Mouse (Mus musculus): ENCODE measurements at regions not wholly inside any gene's neighbourhood (a gene's known extent, or its start where the extent isn't known, plus 50 kb on each side); places are given as distances from the start of the nearest gene placed in this dataset.

DNA sequence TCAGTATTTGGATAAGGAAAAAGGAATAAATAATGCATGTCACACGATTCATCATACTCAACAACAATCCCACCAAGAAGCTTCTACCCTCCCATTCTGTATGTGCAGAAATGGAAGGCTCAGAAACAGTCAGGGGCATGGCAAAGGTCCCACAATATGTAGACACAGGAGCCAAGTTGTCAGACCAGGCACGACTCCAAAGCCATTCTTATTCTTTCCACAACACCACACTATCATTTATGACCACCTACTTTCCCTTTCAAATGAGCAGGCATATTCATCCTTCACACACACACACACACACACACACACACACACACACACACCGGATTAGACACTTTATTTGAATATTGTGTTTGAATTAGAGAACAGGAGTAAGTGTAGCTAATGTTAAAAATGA is 232.0 kb downstream of the Rab28 start:
- no peak for DNase-seq (ENCODE audit: low spot score in 2 of 2)

DNA sequence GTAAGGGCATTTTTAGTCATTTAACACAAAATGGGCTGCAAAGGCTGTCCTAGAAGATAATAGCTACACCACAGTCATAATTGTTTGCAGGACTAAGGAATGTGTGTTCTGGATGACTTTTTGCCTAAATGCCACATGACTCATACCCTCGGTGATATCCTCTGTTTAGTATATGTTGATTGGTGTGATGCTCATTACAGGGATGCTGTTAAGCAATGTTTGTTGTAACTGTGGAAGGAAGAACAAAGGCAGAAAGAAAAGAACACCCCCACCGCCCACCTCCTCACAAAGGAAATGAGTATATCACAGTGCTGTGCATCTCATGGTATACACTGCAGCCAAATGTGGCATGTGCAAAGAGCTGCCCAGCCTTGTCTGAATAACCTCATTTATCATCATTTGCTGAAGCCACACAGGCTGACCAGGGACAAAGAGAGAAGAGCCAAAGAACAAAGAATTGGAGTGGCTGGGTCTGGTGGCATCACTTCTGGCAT is 262.4 kb downstream of the Rab28 start:
- no peak for DNase-seq (ENCODE audit: low spot score in 2 of 2)

DNA sequence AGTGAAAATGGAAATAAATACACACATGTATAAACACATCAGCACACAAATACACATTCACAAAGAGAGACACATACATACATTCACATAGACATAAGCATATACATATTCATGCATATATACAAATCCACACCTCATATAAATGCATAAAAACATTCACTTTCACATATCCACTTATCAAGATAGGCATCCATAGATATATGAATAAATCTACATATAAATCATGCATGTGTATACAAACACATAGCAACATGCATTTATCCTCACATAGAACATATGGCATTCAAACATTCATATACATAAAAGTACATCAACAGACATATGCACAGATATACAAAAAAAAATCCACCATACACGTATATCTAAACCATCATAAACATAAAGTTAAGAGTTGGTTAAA is 266.9 kb downstream of the Rab28 start:
- no peak for DNase-seq (ENCODE audit: low spot score in 2 of 2)

DNA sequence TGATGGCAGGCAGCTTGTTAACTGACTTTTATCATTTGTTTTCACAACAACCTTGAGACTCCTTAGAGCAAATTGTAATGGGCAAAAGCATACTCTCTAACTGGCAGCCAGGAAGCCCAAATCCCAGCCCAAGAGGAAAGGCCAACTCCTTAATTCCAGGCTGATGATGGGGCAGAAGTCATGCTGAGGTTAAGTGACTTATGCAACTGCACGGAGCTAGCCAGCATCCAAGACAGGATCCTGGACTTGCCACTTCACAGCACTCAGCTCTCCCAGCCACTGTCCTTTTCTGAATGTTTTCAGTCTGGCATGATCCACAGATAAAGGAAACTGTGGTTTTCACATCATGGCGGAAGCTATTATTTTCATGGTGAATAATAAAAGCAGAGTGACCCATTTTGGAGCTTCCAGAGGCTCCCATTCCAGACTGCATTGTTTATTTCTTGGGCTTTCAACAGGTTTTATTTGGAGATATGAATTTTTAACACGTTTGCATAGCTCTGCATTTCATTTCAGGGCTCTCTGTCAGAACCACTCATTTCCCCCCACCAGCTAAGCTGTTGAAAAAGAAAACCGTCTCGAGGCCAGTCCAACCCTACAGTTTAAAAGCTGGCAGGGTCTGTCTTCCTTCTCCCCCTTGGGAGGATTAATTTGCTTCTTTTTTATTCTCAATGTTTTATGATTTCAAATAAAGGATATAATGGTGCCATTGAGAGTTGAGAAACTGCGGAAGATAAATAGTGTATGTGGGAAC is 288.7 kb downstream of the Rab28 start:
- no peak for DNase-seq (ENCODE audit: low spot score in 2 of 2)

DNA sequence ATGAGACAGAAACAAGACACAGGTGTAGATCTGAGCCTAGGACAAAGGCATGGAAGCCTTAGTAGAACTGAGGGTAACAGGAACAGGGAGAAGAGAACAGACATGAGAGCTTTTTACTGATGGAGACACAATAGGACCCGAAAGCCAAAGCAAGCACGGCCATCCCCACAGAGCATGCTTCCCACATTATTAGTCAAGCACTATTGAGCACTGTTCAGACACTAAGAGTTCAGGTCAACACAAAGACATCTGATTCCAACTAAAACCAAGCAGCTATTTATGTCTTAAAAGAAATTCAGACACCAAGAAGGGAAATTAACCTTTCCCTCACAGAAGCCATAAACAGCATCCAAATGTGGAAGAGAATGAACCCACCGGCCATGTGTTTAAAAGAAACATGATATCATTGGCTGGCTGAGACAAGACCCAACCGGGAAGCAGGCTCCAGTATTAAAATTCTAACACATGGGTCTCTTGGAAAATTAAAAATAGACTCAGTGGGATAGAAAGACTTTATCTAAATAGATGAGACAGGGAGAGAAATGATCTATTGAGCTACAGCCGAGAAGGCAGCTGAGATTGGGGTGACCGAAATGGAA is 298.8 kb downstream of the Rab28 start:
- DNase-seq (ENCODE audit: low spot score in 2 of 2): no peak

DNA sequence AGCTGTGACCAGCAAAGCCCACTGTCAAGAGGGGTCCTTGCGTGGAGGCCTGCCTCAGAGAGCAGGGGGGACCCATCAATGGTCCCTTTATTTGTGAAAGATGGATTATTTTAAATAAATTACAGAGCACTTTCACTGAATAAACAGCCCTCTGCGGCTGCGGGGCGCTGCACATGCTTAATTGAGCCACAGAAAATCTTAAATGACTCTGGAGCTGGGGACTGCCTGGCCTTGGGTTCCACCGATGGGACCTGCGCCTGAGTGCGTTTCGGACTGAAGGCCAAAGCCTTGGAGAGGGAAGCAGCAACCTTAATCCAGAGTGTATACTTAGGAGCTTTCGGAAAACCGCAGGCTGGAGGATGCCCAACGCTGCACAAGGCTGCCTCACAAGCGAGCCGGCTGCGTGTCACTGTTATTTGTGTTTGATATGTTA is 315.1 kb downstream of the Rab28 start:
- DNase-seq (ENCODE audit: low spot score in 2 of 2): peak; percentile 34 to 47

DNA sequence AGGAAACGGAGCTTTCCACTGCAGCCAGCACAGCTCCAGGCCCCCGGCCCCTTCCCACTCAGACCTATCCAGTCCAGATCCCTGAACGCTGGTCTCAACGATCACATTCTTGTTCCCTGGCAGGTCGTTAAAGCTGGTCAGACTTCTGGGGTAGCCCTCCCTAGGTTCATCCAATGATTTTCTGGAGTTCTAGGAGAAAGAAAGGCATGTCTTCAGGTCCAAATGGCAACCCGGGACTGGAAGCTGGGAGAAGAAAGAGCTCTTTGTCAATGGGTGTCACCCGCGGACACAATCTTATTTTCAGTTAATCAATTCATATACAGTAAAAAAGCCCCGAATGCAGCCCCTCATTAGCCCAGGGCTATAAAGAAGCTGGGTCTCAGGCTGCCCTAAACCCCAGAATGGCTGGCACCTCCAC is 315.8 kb downstream of the Rab28 start:
- DNase-seq (ENCODE audit: low spot score in 2 of 2): no peak

DNA sequence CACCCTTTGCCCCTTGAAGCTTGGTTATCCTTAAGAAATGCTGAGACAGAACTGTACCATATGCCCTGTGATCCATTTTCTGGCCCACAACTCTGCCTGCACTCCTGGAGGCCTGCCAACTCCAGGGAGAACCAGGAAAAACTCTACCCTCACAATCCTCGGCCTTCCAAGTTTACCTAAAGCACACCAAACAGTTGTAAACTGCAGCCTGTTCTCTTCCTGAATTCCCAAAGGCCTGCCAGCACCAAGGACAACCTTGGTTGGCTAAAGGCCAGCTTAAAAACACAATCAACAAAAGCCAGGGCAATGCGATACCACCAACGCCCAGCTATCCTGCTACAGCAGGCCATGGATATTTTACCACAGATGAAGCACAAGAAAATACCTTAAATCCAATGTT is 334.5 kb downstream of the Rab28 start:
- no peak for DNase-seq (ENCODE audit: low spot score in 2 of 2)

DNA sequence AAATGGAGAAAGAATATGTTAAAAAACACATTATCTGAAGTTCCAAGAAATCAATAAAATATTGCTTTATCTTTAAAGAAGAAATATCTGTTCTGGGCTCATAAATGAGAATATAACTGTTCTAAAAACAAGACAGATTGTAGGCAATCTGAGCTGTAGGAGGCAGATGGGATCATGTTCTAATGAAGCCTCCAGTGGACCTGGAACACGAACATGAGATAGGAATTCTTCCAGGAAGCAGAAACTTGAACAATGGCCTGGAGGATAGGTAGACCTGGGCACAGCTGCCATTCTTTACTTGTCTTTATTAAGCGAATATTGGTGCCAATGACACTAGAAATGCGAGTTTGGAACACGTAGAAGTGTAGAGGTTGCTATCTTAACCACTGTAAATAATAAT is 336.5 kb downstream of the Rab28 start:
- no peak for DNase-seq (ENCODE audit: low spot score in 2 of 2)

DNA sequence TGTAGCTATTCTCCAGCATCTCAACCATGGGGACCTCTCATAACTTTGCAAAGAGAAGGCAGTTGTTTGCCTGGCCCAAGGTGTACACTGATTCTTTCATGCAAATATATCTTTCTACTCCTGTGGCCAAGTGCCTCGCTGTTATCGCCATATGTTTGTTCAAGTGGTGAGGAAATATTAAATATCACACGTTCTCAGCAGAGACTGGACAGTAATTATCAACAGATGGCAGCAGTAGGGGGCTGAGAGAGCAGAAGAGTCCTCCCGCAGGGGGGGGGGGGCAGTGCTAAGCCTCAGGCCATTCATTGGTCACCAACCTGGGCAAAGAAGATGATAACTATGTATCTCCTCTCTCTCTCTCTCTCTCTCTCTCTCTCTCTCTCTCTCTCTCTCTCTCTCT is 337.6 kb downstream of the Rab28 start:
- no peak for DNase-seq (ENCODE audit: low spot score in 2 of 2)

DNA sequence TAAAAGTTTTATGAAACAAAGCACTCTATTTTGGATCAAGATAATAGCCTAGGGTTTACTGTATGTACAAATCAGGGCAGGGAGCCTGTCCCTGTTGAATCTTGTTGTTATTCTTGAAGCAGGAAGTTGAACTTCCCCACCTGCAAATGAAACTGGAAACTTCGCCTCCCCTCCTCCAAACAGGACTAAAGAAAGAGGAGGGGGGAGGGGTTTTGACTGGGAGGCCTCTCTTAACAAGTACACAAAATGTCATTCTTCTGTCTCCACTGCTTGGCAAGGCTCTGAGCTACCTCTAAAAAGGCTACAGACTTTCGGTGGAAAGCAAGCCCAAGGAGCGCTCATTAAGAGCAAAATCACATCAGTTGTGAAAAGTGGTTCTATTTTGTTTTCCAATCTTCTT is 338.1 kb downstream of the Rab28 start:
- no peak for DNase-seq (ENCODE audit: low spot score in 2 of 2)

DNA sequence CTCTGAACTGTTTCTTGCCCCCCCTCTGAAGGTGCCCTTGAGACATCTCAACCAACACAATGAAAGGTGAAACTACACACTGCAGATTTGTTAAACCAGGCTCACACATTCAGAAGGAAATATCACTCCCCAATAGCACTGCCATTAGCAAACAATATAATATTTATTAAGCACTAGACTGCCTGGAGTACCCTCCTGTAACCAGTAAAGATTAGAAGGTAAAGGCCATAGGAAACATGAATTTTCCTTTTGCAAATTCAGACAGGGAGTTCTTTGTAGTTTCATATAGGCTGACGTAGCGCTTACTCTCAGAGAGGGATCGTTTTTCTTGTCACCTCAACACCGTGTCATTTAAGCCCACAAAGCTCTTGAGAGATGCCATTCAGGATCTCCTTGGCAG is 342.1 kb downstream of the Rab28 start:
- no peak for DNase-seq (ENCODE audit: low spot score in 2 of 2)

DNA sequence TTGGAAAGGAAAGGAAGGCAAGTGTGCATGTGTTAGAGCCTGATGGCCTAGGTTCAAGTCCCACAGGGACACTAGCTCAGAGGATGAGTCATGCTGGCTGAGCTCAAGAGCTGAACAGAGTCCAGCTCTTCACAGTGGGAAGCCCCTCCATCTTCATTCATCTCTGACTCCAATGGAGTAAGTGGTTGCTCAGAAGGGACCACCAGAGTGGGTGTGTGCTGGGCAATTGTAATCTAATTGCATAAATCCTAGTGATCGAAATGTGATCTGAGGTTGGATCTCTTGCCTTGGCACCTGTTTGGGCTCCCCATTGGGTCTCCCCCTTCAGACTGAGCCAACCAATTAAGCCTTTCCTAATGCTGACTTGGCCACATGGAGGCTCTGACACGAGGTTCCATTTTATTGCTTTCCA is 359.5 kb downstream of the Rab28 start:
- DNase-seq (ENCODE audit: low spot score in 2 of 2): no peak

DNA sequence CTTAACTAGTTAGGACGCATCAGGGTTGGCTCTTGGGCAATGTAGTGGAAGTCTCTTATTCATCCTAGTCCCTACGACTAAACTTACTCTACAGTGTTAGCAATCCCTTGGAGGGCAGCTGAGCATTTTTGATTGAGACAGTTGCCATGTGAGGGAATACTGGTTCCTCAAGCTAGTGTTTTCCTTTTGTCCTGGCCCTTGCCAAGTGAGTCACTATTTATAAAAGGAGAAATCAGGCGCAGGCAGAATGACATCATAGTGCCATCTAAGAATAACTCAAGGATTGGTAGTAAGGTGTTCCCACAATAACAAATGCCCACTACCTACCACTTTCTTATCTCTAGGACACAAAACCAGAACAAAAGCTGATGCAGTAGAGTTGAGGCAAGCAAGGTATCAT is 360.5 kb downstream of the Rab28 start:
- DNase-seq (ENCODE audit: low spot score in 2 of 2): no peak

DNA sequence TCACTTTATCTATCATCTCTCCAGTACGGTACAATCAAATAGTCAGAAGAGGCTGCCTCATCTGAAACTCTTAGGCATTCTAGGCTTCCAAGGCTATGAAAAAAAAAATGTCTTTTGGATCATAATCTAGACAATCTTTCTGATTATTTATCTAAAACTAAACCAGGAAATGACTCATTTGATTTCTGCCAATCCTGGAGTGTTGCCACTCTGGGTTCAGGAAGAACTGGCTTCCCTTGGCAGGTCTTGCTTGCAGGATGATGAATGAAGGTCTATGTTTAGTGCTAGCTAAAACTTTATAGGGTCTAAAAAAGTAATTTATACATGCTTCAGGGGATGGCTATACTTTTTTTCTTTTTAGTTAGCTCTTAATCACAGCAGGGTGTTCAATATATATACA is 367.4 kb downstream of the Rab28 start:
- DNase-seq (ENCODE audit: low spot score in 2 of 2): no peak

DNA sequence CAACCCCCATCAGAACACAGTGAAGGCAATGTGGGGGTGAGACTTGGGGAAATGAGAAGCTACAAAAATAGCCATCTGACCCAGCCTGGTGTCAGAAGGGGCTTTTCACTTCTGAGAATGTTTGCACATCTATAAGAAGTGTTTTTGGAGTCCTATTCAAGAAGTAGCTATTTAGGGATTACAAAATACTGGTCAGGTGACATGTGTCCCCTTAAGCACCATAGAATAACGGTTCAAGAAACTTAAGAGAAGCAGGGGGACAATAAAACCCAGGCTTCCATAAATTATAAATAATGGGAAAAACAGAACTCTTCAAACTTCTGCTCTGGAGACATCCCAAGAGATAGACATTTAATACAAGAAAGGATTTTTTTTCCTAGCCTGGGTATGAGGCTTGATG is 411.5 kb downstream of the Rab28 start:
- DNase-seq (ENCODE audit: low spot score in 2 of 2): no peak

DNA sequence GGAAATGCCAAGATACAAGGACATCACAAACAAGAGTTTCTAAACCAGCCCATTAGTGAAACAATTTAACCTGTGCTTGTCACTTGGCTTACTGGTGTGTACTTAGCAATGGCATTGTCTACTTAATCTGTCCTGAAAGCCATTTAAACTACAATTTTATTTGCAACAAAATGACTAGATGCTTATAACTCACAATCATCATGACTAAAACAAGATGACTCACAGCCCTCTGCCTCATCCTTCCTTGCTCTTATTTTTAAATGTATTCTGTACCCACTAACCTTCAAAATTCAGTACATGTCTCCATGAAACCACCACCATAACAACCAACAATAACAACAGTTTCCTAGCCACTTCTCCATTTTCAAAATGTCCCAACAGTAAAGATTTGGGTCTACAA is 441.2 kb downstream of the Rab28 start:
- no peak for DNase-seq (ENCODE audit: low spot score in 2 of 2)

DNA sequence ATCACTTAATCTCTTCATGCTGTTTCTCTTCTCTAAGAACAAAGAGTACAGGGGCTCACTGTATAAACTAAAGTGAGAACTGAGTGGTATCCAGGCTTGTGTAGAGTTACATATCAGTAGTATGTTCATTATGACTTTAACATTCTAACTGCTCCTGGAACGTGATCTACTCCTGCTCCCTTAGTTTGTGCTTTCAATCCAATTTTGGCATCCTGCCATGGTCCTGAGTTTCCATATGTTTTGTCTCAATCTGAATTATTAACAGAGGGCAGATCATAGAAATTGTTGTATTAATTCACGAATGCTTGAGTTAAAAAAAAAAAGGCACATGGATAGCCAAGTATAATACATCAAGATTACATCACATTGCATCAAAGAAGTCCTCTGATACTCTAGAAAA is 441.6 kb downstream of the Rab28 start:
- no peak for DNase-seq (ENCODE audit: low spot score in 2 of 2)

DNA sequence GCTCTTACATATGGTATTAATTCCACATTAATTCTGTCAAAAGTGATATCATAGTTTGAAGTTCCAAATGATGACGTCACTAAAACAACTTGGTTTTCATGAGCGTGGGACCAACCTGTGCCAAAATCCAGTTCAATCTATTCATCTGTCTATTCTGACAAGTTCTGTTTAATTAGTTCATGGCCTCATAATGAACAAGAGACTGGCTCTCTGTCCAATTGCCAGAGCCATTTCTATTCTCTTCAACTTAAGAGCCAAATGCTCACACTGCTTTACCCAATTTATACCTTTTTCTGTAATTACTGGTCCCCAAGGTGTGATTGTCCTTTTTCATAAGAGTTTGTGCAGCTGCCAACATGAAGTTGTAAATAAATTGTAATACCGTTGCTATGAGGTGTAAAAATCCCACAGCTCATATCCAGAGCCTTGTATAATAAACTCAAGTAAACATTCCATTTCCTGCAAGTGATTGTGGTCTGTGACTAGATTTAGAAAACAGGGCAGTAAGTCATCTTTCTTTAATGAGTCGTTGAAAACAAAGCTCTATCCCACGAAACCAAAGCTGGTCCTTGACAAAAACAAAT is 446.2 kb downstream of the Rab28 start:
- no peak for DNase-seq (ENCODE audit: low spot score in 2 of 2)
